Mouse (Mus musculus): Measurements from ENCODE around the gene Plcb3. TPM values are rescaled to one million over a fixed set of nuclear protein-coding genes. Genes with fewer than 3 reads are reported as not detected.

The Plcb3 gene
- polyA plus RNA-seq, 1 experiment from 2014 or later = 25.0 TPM

DNA sequence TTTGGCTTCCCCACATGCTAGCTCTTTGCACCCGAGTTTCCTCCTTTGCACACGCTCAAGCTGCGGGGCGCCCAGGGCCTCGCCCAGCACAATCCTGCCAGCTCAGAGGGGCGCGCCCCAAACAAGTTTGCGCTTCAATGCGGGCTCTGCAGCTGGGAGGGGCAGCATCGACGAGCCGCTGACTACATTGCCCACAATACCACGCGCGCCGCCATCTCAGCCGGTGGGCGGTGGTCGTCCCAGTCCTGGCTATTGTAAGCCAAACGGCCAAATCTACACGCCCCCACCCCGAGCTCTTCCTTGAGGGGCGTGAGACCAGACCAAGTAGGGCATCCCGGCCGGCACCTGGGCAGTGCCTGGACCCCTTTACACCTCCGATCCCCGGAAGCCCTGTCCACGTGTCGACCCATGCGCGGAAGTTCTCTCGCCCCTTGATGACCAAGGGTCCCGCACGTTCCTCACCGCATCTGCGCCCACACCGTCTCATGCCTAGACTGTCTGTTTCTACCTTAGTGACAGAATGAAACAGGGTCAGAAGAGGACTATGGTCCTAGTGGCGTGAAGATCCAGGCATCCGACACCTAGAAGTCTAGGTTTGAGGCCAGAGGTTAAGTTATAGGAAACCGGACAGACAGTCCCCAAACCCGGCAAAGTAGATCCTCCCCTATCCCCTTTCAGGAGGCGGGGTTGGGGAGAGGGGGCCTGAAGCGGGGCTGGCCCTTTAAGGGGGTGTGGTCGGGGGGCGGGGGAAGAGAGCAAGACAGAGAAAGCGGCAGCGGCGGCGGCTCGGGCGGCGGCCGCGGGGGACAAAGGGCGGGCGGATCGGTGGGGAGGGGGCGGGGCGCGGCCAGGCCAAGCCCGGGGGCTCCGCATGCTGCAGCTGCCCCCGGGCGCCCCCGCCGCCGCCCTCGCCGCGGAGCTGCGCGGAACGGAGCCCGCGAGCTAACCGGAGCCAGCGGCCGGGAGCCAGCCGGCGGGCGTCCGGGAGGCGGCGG, 1.8 kb downstream of the Plcb3 start, which contains the start of gene Ppp1r14b:
Gene Ppp1r14b (plus strand): TSS at position 758 of the 995 bp plus-strand sequence.
- peaks cover 37% of the 10 kb centered on the region for H3K4me1 ChIP-seq (ENCODE audit: control insufficient read depth, insufficient read depth, low read length)

DNA sequence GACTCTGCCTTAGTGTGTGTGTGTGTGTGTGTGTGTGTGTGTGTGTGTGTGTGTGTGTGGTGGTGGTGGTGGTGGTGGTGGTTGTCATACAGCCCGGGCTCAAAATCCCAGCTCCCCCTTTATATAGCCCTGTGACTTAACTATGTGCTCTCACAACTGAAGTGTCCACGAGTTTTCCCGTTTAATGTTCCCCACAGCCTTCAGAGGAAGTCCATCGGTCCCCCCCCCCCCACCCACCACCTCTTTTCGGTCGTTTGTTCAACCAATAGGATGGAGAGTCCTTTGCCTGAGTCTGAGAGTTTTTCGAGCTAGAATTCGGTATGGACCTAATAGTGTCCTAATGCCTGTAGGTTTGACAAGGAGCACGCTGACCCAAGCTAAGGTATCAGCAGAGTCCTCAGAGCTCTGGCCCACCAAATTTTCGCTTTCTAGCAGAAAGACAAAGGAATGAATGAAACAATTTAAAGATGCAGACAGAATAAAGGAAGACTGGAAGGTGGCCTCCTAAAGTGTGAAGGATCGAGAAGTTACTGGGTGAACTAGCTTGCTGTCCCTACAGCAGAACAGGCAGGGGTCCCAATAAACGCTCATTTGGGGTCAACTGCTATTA, 2.6 kb downstream of the Plcb3 start:
- no peak overlapping the region for H3K27ac ChIP-seq (ENCODE audit: low read depth, low read length)
- H3K36me3 ChIP-seq (ENCODE audit: control insufficient read depth, insufficient read depth, low read length) = peaks cover 10% of the 10 kb centered on the region
- H3K27me3 ChIP-seq (ENCODE audit: control insufficient read depth, insufficient read depth, low read length) = 0 out of 2 replicates have a peak, but pooled peaks cover 3% of the 10 kb centered on the region
- peak overlapping the region; percentile 83 for H3K4me2 ChIP-seq (ENCODE audit: low read depth)
- H3K4me3 ChIP-seq (ENCODE audit: low read depth, low read length) = peak overlapping the region; percentile 70
- peaks cover 37% of the 10 kb centered on the region for H3K4me1 ChIP-seq (ENCODE audit: control insufficient read depth, insufficient read depth, low read length)
- WGBS = 28% methylated on average over 12 of the region's 12 CpGs
- H3K9ac ChIP-seq (ENCODE audit: low read length) = peak overlapping the region; percentile 92
- H3K9me3 ChIP-seq (ENCODE audit: control insufficient read depth, low read length) = no peaks in the 10 kb centered on the region
- no peak for DNase-seq (ENCODE audit: low spot score)
- ATAC-seq (ENCODE audit: insufficient read depth, low FRiP score, low TSS enrichment) = no peak

More for the DNA sequence above, 1.8 kb downstream of the Plcb3 start, which contains the start of gene Ppp1r14b:
- ATAC-seq (ENCODE audit: insufficient read depth, low FRiP score, low TSS enrichment) = peak; percentile 62
- H3K4me3 ChIP-seq (ENCODE audit: low read depth, low read length) = peak within 1 kb of the TSS; percentile 70
- peak within 1 kb of the TSS; percentile 86 for H3K27ac ChIP-seq (ENCODE audit: low read depth, low read length)
- no peaks in the 10 kb centered on the region for H3K9me3 ChIP-seq (ENCODE audit: control insufficient read depth, low read length)
- WGBS = under 1% methylated on average over 49 of the region's 84 CpGs
- no peaks in the 10 kb centered on the region for H3K27me3 ChIP-seq (ENCODE audit: control insufficient read depth, insufficient read depth, low read length)
- DNase-seq (ENCODE audit: low spot score) = peak; percentile 90
- peaks cover 10% of the 10 kb centered on the region for H3K36me3 ChIP-seq (ENCODE audit: control insufficient read depth, insufficient read depth, low read length)
- peak within 1 kb of the TSS; percentile 83 for H3K4me2 ChIP-seq (ENCODE audit: low read depth)
- peak within 1 kb of the TSS; percentile 92 for H3K9ac ChIP-seq (ENCODE audit: low read length)

DNA sequence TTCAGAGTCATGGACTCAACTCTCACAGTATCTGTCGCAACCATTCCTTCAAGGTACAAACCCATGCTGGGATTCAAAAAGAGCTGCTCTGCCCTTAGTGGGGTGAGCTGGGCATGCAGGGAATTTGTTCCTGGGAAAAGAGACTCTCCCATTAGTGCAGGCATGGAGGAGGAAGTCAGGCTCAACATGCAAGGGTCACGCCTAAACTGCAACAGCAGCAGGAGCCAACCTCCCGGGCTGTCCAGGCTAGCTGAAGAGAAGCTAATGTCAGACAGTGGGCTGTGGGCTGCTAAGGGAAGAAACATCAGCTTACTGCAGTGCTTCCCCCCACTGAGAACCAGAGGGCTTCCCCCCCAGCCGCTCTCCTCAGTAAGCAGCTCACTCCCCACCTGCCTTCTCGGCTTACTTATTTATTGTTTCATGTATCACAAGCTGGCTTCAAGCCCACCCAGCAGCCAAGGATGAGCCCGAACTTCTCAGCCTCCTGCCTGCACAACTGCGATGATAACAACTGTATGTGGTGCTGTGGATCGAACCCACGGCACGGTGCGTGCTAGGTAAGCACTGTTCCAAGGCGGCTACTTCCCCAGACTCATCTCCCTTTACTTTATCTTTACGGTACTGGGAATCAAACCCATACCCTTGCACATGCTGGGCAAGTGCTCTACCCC, 3.9 kb downstream of the Plcb3 start:
- H3K4me1 ChIP-seq (ENCODE audit: control insufficient read depth, insufficient read depth, low read length) = peaks cover 28% of the 10 kb centered on the region
- peaks cover 5% of the 10 kb centered on the region for H3K36me3 ChIP-seq (ENCODE audit: control insufficient read depth, insufficient read depth, low read length)
- no peak for ATAC-seq (ENCODE audit: insufficient read depth, low FRiP score, low TSS enrichment)
- no peak overlapping the region for H3K27ac ChIP-seq (ENCODE audit: low read depth, low read length)
- no peak overlapping the region for H3K4me3 ChIP-seq (ENCODE audit: low read depth, low read length)
- H3K9ac ChIP-seq (ENCODE audit: low read length) = no peak overlapping the region; the same call in 1 of the 2 replicates
- 75% methylated on average over 13 of the region's 13 CpGs for WGBS
- DNase-seq (ENCODE audit: low spot score) = no peak
- H3K4me2 ChIP-seq (ENCODE audit: low read depth) = no peak overlapping the region
- 0 out of 2 replicates have a peak, but pooled peaks cover 7% of the 10 kb centered on the region for H3K27me3 ChIP-seq (ENCODE audit: control insufficient read depth, insufficient read depth, low read length)
- no peaks in the 10 kb centered on the region for H3K9me3 ChIP-seq (ENCODE audit: control insufficient read depth, low read length)

DNA sequence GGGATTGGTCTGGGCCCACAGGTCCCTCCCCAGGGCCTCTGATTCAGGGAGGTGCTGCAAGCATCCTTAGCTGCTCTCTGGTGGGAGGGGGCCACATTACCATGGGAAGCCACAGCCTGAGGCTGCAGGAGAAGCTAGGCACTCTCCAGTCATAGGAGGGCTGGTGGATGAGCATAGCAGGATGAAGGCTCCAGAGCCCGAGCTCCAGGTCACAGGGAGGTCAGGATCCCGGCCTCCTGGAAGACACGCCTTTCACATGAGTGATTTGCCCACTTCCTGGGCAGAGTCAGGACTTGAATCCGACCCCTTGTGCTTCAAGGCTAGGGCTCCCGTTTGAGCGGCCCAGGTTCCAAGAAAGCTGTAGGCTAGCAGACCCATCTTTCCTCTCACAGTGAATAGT, 4.6 kb downstream of the Plcb3 start:
- ATAC-seq (ENCODE audit: insufficient read depth, low FRiP score, low TSS enrichment) (no peak), DNase-seq (ENCODE audit: low spot score) (no peak)
- Histone ChIP-seq H3K4me2 (ENCODE audit: low read depth) (no peak overlapping the region), H3K4me1 (ENCODE audit: control insufficient read depth, insufficient read depth, low read length) (peaks cover 23% of the 10 kb centered on the region), H3K27me3 (ENCODE audit: control insufficient read depth, insufficient read depth, low read length) (0 out of 2 replicates have a peak, but pooled peaks cover 7% of the 10 kb centered on the region), H3K9me3 (ENCODE audit: control insufficient read depth, low read length) (no peaks in the 10 kb centered on the region), H3K4me3 (ENCODE audit: low read depth, low read length) (no peak overlapping the region), H3K27ac (ENCODE audit: low read depth, low read length) (no peak overlapping the region), H3K36me3 (ENCODE audit: control insufficient read depth, insufficient read depth, low read length) (peaks cover under 1% of the 10 kb centered on the region; the same call in 1 of the 2 replicates), H3K9ac (ENCODE audit: low read length) (peak overlapping the region; percentile 22; the same call in 1 of the 2 replicates)
- WGBS = 14% methylated on average over 6 of the region's 6 CpGs

DNA sequence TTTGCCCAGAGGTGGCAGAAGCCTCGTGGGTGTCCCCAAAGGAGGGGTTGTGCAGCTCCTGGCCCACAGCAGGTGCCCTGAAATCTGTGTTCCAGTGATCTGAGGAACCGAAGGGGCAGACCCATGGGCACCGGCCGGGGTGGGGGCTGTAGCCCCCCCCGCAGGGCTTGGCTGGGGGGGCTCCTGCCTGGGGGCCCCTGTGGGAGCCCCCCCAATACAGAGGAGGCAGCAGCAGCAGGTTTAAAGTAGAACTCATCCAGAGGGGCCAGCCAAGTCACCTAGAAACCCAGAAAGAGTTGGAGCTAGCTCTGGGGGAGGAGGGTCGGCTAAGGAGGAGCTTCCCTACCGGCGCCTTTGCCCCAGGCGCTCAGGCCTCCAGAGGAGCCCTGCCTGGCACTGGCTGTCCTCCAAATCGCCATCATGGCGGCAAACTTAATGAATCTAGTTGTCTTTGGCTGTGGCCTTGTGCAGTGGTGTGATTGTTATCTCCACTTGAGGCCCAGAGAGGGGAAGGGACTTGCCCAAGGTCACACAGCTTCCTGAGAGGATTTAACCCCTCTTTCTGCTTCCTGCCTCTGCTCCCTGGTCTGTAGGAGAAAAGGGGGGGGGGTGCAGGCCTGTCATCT, 5.7 kb downstream of the Plcb3 start:
- no peaks in the 10 kb centered on the region for H3K36me3 ChIP-seq (ENCODE audit: control insufficient read depth, insufficient read depth, low read length)
- H3K4me3 ChIP-seq (ENCODE audit: low read depth, low read length) = no peak overlapping the region; the same call in 1 of the 2 replicates
- no peak for DNase-seq (ENCODE audit: low spot score)
- H3K9ac ChIP-seq (ENCODE audit: low read length) = no peak overlapping the region; the same call in 1 of the 2 replicates
- H3K27me3 ChIP-seq (ENCODE audit: control insufficient read depth, insufficient read depth, low read length) = 0 out of 2 replicates have a peak, but pooled peaks cover 7% of the 10 kb centered on the region
- 26% methylated on average over 11 of the region's 11 CpGs for WGBS
- peaks cover 19% of the 10 kb centered on the region for H3K4me1 ChIP-seq (ENCODE audit: control insufficient read depth, insufficient read depth, low read length)
- peak overlapping the region; percentile 50 for H3K4me2 ChIP-seq (ENCODE audit: low read depth)
- no peaks in the 10 kb centered on the region for H3K9me3 ChIP-seq (ENCODE audit: control insufficient read depth, low read length)
- no peak for ATAC-seq (ENCODE audit: insufficient read depth, low FRiP score, low TSS enrichment)
- no peak overlapping the region for H3K27ac ChIP-seq (ENCODE audit: low read depth, low read length)

DNA sequence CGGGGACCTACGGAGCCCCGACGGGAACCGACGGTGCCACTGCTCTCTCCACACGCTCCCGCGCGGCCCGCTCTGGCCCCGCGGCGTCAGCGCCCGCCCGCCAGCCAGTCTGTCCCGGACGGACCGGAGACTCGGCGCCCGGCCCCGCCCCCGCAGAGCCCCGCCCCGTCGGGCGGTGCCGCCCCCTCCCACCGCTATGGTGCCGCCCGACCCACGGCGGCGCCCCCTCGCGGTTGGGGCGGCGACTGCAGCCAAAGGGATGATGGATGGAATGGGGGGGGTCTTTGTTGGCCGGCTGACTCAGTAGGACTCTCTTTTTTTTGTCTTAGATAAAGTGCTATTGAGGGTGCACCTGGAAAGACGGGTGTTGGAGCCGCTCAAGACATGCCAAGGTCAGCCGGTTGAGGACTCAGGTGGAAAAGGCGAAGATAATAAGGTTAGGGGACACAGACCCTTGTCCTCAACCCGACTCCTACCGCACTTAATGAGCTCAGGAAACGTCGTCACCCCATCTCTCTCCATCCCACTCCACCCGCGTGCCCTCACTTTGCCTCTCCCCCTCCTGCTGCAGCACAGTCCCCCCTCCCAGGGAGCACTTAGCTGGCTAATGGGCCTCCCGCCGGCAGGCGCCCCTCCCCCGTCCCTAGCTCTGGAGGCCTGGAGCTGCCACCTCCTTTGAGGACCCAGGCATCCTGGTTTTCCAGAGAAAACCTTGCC, 6.4 kb downstream of the Plcb3 start:
- H3K9ac ChIP-seq (ENCODE audit: low read length) = peak overlapping the region; percentile 58
- H3K4me2 ChIP-seq (ENCODE audit: low read depth) = peak overlapping the region; percentile 50
- WGBS = under 1% methylated on average over 49 of the region's 55 CpGs
- peak; percentile 72 for DNase-seq (ENCODE audit: low spot score)
- H3K4me3 ChIP-seq (ENCODE audit: low read depth, low read length) = peak overlapping the region; percentile 45
- no peaks in the 10 kb centered on the region for H3K36me3 ChIP-seq (ENCODE audit: control insufficient read depth, insufficient read depth, low read length)
- H3K27ac ChIP-seq (ENCODE audit: low read depth, low read length) = no peak overlapping the region
- 0 out of 2 replicates have a peak, but pooled peaks cover 7% of the 10 kb centered on the region for H3K27me3 ChIP-seq (ENCODE audit: control insufficient read depth, insufficient read depth, low read length)
- no peaks in the 10 kb centered on the region for H3K9me3 ChIP-seq (ENCODE audit: control insufficient read depth, low read length)
- no peak for ATAC-seq (ENCODE audit: insufficient read depth, low FRiP score, low TSS enrichment)
- peaks cover 19% of the 10 kb centered on the region for H3K4me1 ChIP-seq (ENCODE audit: control insufficient read depth, insufficient read depth, low read length)

- H3K9me3 ChIP-seq (ENCODE audit: control insufficient read depth, low read length) = no peaks in the 10 kb centered on the region
- DNase-seq (ENCODE audit: low spot score) (no peak), ATAC-seq (ENCODE audit: insufficient read depth, low FRiP score, low TSS enrichment) (no peak)
- H3K27me3 ChIP-seq (ENCODE audit: control insufficient read depth, insufficient read depth, low read length) = 0 out of 2 replicates have a peak, but pooled peaks cover 7% of the 10 kb centered on the region
- peak overlapping the region; percentile 45 for H3K4me3 ChIP-seq (ENCODE audit: low read depth, low read length)
- 2% methylated on average over 19 of the region's 20 CpGs for WGBS
- H3K27ac ChIP-seq (ENCODE audit: low read depth, low read length) = no peak overlapping the region
- H3K36me3 ChIP-seq (ENCODE audit: control insufficient read depth, insufficient read depth, low read length) = no peaks in the 10 kb centered on the region; the same call in 1 of the 2 replicates
- H3K4me1 ChIP-seq (ENCODE audit: control insufficient read depth, insufficient read depth, low read length) = peaks cover 19% of the 10 kb centered on the region
- H3K9ac ChIP-seq (ENCODE audit: low read length) = peak overlapping the region; percentile 58
- H3K4me2 ChIP-seq (ENCODE audit: low read depth) = peak overlapping the region; percentile 50
These were observed 7.0 kb downstream of the Plcb3 start for GRCm38 (mm10) chr19:6969291-6969664.

Measured in neural tube, embryonic 11.5 days (tissue).